In genomic region chr6:73082571-73082970, GRCm38 (mm10) we compare ENCODE assay signal across 30 mouse cellular contexts.
"Had no signal": no experiment of that assay in that cellular context is flagged by ENCODE, and none has a peak within 500 bp of the region (broad histone marks: within the 10 kb centered on the region; RNA-seq: fewer than 3 reads in every experiment).

No protein-coding gene starts in this region.

- H3K4me3 ChIP-seq: limb, embryonic 10.5 days; limb, embryonic 12.5 days; limb, embryonic 13.5 days; limb, embryonic 15.5 days; liver, embryonic 12.5 days; liver, embryonic 13.5 days; liver, embryonic 15.5 days; lung, embryonic 15.5 days; megakaryocyte, embryonic 14.5 days; midbrain, embryonic 12.5 days; midbrain, embryonic 13.5 days; midbrain, embryonic 15.5 days; myocyte; neural tube, embryonic 12.5 days had no signal

- H3K27ac ChIP-seq: limb, embryonic 10.5 days; limb, embryonic 12.5 days; limb, embryonic 13.5 days; limb, embryonic 15.5 days; liver, embryonic 12.5 days; liver, embryonic 13.5 days; liver, embryonic 14.5 days; liver, embryonic 15.5 days; lung, embryonic 15.5 days; macrophage; midbrain, embryonic 12.5 days; midbrain, embryonic 13.5 days; midbrain, embryonic 15.5 days; neural tube, embryonic 12.5 days had no signal

- H3K27me3 ChIP-seq: limb, embryonic 12.5 days; limb, embryonic 13.5 days; limb, embryonic 15.5 days; liver, embryonic 12.5 days; liver, embryonic 13.5 days; liver, embryonic 15.5 days; lung, embryonic 15.5 days; megakaryocyte, embryonic 14.5 days; midbrain, embryonic 12.5 days; midbrain, embryonic 13.5 days; midbrain, embryonic 15.5 days; neural tube, embryonic 12.5 days had no signal

- H3K9ac ChIP-seq: limb, embryonic 12.5 days; limb, embryonic 13.5 days; limb, embryonic 15.5 days; liver, embryonic 12.5 days; liver, embryonic 13.5 days; liver, embryonic 14.5 days; liver, embryonic 15.5 days; liver, postnatal 0 days; lung, embryonic 14.5 days; lung, embryonic 15.5 days; midbrain, embryonic 12.5 days; midbrain, embryonic 13.5 days; midbrain, embryonic 15.5 days; neural tube, embryonic 12.5 days had no signal

- H3K9me3 ChIP-seq: limb, embryonic 10.5 days; limb, embryonic 15.5 days; liver, embryonic 12.5 days; liver, embryonic 13.5 days; liver, embryonic 15.5 days; lung, embryonic 15.5 days; midbrain, embryonic 15.5 days; neural tube, embryonic 12.5 days had no signal

- H3K4me2 ChIP-seq: limb, embryonic 12.5 days; limb, embryonic 13.5 days; limb, embryonic 15.5 days; liver, embryonic 11.5 days; liver, embryonic 12.5 days; liver, embryonic 13.5 days; liver, embryonic 15.5 days; lung, embryonic 14.5 days; lung, embryonic 15.5 days; midbrain, embryonic 12.5 days; midbrain, embryonic 13.5 days; midbrain, embryonic 15.5 days; neural tube, embryonic 12.5 days had no signal

- H3K4me1 ChIP-seq: limb, embryonic 10.5 days; limb, embryonic 12.5 days; limb, embryonic 13.5 days; limb, embryonic 15.5 days; liver, embryonic 12.5 days; liver, embryonic 13.5 days; liver, embryonic 15.5 days; lung, embryonic 15.5 days; megakaryocyte, embryonic 14.5 days; midbrain, embryonic 12.5 days; midbrain, embryonic 13.5 days; midbrain, embryonic 15.5 days; neural tube, embryonic 12.5 days had no signal

- ATAC-seq: liver, embryonic 12.5 days; liver, postnatal 0 days; lung, postnatal 0 days; midbrain, embryonic 13.5 days; midbrain, embryonic 15.5 days; midbrain, embryonic 16.5 days had no signal

- DNase-seq: left cerebral cortex, postnatal 4 days; liver; liver, embryonic 13.5 days; liver, postnatal 0 days; lung, adult 18-20 months; lung, adult 2 months; lung, embryonic 14.5 days; lung, postnatal 10 days; lung, postnatal 14 days; lung, postnatal 36 days; lung, postnatal 4 days; midbrain, embryonic 14.5 days had no signal

- H3K36me3 ChIP-seq: limb, embryonic 10.5 days; limb, embryonic 12.5 days; limb, embryonic 13.5 days; limb, embryonic 15.5 days; liver, embryonic 12.5 days; liver, embryonic 13.5 days; liver, embryonic 15.5 days; lung, embryonic 15.5 days; midbrain, embryonic 12.5 days; midbrain, embryonic 13.5 days; midbrain, embryonic 15.5 days; neural tube, embryonic 12.5 days had no signal
